Mouse (Mus musculus) left cerebral cortex, postnatal 10 days (tissue): ENCODE measurements around the gene Trabd2b. TPM values are rescaled to one million over a fixed set of nuclear protein-coding genes. Genes with fewer than 3 reads are reported as not detected.
A peak's percentile ranks its signal among the peaks of the same experiment; 100 is the strongest.

Experiments used
- DNase-seq, 2 experiments: peaks; one replicate each; pipeline ENCODE4 v3.0.0; 2021 to 2022; ENCODE audit warnings: low spot score in 2 of 2, mixed read lengths in 1 of 2; ENCODE audit errors: extremely low spot score in 1 of 2
- intact Hi-C: fragments of 180-260 bp; cut with DNase I; formaldehyde crosslinking; loops from one replicate; pipeline ENCODE4 v1.15.1; 2025
- total RNA-seq, 2 experiments: library from RNA; stranded (reverse); gene quantifications; 2 replicates each; pipeline ENCODE4 v1.2.3; 2021

Gene Trabd2b
- total RNA-seq, 2 experiments from 2014 or later, result 2.8 to 3.1 TPM

DNA sequence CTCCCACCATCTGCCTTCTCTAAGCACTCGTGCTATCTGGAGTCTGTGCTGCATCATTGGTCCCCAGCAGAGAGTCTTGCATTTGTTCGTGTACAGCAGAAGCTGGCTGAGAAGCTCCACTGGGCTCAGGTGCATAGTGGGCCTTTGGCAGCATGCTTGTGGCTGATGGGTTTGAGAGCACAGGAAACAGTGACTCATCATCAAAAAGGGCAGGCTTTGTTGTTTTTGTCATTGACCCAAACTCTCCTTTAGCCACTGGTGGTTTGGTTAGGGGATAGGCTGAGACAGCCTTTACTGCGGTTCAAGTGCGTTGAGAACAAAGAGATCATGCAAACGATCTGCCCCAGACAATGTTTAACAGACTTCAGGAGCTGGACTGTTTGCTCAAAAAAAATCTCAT is 19.3 kb downstream of the Trabd2b start:
- intact Hi-C loops, result no loop called here

DNA sequence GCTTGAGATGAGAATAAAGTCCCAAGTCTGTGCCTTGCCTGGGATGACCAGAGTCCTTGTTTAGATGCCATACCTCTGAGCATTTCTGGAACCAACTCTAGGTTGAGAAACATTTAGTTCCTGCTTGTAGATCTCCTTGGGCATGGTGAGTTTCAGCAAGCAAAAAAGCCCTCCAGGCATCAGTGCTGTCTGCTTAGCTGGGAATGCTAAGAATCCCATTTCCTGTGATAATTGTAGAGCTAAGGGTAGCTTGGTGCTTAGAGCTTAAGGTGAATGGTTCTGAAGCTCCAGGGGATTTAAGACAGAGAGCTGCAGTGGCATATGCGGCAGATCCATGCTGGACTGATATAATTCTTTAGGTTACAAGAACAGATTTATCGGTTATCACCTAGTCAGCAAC is 26.2 kb downstream of the Trabd2b start:
- intact Hi-C loops, result no loop called here
- no peak for DNase-seq

More for the DNA sequence above, 19.3 kb downstream of the Trabd2b start:
- DNase-seq, result no peak

DNA sequence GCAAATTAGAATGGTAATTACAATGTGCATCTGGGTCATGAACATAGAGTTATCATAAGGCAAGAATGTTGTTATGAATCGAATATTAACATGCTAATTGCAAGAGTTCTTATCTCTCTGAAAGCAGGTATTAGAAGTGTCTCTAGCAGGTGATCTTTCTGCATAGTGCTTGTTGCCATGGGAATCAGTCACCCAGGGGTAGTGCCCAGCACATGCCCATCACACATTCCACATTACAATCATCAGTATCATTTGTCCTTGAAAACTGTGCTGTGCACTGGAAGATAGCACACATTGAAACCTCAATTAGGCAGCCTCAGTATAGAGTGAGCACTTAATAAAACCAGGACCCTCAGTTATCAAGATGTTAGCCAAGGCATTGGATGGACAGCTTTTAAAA is 26.9 kb downstream of the Trabd2b start:
- no peak for DNase-seq
- intact Hi-C loops, result no loop called here

DNA sequence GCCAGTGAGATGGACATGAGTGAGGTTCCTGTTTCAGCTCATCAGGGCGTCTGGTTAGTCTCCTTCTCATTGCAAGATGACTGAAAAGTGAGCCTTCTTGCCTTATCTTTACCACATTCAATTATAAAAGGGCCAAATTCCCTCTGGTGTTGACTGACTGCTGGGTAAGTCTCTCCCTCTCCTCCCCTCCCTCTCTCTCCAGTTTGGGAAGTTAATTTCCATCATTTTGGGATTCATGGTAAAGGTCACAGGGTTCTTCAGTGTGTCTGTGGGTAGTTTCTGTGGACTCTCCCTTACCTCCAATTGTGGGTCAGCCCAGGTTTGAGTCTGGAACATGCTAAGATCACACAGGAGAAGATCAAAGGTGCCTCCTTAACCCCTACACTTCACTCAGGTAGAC is 28.2 kb downstream of the Trabd2b start:
- intact Hi-C loops, result no loop called here
- DNase-seq, result no peak

DNA sequence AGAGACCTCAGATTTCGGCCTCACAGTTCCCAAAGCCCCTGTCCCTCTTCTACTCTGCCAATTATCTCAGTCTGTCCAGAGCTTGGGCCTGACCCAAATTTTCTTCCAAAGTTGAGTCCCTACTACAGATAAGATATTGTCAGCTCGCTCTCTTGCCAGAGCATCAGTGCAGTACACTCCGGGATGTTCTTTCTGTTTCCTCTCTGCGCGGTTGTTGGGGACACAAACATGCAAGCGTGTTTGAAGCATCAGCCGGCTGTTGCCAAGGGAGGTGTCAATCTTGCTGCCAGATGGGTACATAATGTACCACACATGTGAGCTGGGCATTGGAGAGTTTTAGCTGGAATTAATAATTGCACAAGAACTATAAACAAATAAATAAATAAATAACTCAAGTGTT is 28.9 kb downstream of the Trabd2b start:
- intact Hi-C loops, result no loop called here

DNA sequence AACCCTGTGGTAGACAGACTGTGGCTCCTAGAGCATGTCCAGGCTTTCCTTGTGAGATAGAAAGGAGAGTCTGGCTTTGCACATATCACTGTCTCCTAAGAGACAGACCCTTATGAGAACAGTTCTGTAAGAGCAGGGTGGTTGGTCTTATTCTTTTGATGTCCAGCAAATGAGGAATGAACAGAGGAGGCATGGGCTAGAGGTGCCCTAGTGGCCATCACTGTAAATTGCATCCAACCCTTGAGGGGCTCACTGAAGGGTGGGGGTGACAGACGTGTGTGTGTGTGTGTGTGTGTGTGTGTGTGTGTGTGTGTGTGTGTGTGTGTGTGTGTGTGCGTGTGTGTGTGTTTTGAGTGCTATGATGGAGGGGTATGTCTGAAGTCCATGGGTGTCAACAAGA is 32.2 kb downstream of the Trabd2b start:
- intact Hi-C loops, result no loop called here
- DNase-seq, result no peak

More for the DNA sequence above, 28.9 kb downstream of the Trabd2b start:
- DNase-seq, result no peak

DNA sequence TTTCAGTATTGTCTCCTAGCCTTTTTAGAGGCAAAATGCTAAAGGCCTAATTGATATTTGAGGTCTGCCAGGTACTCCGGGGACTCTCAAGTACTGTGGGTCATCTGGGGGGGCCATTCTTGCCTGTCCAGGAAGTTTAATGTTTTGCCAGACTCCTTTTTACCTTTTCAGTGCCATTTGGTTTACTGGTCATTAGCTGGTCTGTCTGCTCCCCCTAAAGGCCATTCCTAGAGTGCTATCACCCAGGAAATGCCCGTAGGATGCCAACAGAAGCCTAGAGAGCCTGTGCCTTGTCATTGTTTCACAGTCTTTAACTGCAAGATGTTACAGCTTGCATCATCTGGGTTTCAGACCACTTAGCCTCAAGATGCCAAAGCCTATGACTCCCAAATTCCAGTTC is 35.7 kb downstream of the Trabd2b start:
- no peak for DNase-seq
- intact Hi-C loops, result no loop called here

DNA sequence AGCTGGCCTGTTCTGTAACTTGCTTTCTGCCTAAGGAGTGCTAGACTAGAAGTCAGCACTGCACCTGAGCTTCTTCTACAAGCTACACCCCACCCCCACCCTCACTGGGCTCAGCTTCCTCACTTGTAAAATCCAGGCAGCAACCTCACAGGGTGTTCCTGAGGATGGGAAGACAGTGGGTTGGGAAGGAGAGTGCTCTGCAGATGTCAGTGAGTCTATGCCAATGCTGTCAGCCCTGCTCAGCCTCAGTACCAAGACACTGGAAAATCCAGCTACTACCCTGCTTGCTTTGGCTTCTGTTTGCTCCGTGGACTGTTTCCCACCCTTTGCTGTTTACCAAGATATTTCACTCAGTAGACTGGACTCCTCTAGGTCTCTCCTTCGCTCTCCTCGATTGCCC is 36.1 kb downstream of the Trabd2b start:
- no peak for DNase-seq
- intact Hi-C loops, result no loop called here

DNA sequence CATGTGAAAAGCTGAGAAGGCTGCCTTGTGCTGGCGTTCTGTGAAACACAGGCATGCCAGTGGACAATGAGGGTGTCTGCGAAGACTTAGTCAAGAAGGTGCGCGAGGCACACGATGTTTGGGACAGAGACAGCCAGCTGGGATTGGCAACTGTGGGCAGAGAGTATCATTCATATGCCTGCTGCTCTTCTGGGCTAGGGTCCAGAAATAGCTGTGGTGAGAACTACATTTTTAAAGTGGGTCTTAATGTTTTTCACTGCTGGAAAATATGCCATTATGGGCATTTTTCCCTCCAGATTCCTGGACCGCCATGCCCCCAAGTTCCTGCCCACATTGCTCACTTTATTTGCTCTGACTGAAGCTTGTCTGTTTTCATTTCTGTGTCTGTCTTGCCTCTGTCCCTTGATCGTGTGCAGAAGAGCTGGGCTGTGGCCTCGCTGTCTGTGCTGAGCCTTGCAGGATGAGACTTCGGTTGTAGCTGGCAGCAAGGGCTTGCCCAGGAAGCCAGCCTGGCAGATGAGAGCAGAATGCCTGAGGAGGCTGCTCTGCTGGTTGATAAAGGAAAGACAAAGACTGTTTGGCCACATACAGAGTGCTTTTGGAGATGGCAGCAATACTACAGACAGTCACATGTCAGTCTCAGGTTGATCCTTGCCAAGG is 42.0 kb downstream of the Trabd2b start:
- intact Hi-C loops, result no loop called here
- DNase-seq, result peak in 1 of 2 experiments; percentile 40

DNA sequence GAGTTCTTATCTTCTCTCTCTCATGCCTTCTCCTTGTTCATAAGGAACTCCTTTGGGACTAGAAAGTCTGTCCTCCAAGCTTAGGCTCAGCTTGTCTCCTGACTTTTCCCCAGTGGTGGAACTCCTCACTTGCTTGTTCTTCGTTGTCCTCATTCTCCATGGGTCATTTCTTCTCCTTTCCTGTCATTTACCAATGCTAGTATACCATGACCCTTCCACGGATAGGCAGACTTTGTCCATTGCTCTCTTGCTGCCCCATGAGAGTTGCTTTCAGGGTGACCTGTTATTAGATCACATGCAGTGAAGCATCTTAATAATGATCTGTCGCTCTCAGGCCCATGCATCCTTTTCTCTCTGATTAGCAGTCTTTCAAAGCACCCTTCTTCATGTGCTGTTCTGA is 46.6 kb downstream of the Trabd2b start:
- intact Hi-C loops, result no loop called here
- DNase-seq, result no peak

DNA sequence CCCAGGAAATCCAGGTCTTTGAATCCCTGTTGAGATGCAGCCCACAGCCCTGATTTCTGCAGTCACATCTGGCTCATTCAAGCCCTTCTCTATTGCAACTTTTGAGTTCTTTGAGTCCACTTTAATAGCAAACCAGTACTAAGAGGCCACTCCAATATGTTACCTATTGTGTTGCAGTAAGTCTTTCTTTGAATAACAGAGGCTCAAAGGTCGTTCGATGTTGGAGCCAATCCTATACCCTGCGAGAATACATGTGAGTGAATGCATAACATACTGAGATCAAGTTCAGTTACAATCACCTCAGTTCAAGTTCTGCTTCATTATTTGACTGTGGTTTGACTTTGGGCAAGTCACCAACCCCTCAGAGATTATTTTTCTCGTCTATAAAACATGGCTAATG is 47.5 kb downstream of the Trabd2b start:
- no peak for DNase-seq
- intact Hi-C loops, result no loop called here

DNA sequence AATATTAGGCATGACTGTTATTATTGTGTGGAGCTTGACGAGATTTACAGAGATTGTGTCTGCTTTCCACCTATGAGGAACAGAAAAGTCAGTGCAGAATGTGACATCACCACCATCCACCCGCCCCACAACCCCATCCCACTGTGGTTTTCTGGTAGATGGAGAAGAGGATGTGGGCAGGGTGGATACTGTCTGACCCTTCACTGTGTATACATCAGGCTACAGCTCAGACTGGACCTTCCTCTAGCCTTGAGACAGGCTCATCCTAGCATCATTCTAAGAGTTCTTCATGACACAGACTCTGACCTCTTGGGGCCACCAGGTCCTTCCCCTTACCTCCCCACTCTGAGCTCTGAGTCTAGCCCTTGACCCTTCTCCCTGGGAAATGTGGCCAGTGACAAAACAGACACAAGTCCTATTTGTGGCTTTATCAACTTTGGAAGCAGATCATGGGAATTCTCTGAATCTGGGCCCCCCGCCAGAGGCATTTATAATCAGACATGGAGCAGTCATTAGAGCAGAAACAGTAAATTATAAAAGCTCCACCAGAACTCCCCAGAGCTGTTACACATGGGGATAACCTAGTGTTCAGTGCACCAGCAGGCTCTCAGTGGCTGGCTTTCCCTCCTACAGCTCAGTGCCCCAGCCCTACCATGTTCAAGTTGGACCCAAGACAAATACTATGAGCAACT is 48.1 kb downstream of the Trabd2b start:
- intact Hi-C loops, result no loop called here
- no peak for DNase-seq

DNA sequence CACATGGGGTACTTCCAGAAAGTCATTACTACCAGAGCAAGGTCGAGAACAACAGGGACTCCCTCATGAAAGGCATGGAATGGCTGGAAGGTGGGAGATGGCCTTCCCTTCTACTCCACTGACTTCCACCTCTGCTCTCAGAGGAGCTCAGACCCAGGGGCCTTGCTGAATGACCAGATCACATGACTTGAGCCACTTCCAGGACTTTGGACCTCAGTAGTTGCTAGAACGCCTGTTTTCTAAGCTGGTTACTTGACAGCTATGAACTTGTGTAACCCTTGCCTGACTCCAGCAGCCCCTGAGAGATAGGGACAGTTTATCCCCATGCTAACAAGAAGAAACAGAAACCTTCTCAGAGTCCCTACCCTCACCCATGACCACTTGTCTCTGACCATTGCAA is 50.6 kb downstream of the Trabd2b start:
- intact Hi-C loops, result no loop called here

DNA sequence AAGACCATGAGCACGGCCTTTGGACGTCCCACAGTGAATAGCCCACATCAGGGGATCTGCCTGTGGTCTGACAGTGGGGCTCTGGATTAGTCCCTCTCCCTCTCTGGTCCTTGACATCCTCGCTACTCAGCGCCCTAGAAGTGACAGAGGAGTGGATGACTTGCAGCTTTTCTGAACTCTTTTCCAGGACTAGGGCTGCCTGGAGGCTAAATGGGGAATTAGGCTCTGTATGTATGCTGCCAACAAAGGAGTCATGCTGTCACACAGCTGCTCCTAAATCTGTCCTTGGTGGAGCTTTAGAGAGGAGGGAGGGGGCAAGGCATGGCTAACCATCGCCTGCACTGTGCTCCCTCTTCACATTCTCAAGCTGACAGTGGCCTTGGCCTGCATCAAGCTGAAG is 53.1 kb downstream of the Trabd2b start:
- DNase-seq, result no peak
- intact Hi-C loops, result no loop called here

More for the DNA sequence above, 50.6 kb downstream of the Trabd2b start:
- no peak for DNase-seq

DNA sequence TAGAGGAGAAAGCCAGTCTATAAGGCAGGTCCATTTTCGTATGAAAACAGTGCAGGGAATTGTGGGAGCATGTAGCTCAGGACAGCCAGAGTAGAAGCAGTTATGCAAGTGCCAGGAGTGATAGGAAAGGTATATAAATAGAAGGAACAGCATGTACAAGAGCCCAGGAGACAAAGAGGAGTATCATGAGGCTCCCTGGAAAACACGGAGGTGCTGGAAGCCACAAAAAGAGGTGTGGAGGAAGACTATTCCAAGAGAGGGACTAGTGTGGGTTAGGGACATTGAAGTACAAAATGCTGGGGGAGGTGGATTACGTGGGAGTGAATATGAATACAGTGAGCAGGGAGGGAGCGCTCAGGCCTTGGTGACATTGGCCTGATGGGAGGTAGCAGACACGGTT is 53.9 kb downstream of the Trabd2b start:
- intact Hi-C loops, result no loop called here

DNA sequence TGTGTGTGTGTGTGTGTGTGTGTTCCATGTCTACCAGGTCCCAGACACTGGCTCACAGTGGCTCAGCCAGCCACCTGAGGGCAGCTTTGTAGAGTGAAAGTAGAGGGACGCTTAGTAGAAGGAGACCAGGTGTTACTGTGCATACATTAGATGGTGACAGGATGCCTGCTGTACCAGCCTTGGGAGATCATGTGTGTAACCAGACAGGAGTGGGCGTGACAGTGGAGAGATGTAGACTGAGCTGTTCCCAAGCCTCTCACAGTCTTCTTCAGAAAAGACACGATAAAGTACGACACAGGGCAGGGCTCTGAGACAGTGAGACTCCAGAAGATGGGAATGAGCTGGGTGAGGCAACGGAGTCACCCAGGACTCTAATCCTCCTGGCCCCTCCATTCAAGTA is 54.6 kb downstream of the Trabd2b start:
- intact Hi-C loops, result no loop called here
- no peak for DNase-seq

More for the DNA sequence above, 53.9 kb downstream of the Trabd2b start:
- no peak for DNase-seq

DNA sequence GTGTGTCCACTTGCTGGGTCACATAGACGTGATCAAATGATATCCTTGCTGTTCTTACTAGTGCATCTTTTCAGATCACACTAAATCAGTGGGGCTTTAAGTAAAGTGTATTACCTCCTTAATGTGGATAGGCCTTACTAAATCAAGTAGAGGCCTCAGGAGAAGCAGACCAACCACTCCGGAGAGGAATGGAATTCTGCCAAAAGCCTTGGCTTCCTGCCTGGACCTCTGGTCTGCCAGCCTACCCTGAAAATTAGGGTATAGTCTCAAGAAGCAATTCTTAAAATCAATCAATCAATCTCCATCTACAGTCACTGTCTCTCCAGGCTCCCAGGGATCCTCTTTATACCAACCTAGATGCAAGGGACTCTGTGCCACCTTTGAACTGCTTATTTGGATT is 59.1 kb downstream of the Trabd2b start:
- intact Hi-C loops, result no loop called here

DNA sequence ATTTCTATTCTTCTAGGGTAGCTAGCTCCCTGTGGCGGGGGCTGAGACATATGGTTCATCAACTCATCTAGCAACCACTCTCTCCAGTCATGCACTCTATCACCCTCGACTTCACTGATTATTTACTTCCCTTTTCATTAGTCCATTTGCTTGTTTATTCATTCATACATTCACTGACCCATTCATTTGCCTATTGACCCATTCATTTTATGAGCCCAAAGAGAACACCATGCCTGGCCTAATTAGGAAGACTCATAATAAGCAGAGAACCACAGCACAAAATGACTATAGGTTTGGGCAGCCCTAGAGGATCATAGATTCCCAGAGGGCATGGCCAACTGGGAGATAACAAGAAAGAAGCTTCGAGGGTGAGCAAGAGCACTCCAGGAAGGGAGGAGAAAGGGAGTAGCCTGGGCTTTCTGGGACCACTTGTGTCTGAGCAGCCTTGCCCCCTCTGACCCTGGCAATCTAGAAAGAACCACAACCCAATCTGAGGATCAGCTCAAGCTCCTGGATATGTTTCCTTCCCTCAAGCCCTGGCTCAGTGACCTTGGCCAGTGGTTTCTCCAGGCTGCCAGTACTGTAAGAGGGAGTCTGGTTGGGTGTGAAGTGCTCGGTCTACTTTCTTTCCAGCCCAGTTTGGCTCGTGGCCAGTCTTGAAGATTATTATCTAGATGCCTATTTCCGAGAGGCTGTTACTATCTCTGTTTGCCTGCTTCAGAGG is 61.0 kb downstream of the Trabd2b start:
- intact Hi-C loops, result no loop called here

More for the DNA sequence above, 59.1 kb downstream of the Trabd2b start:
- no peak for DNase-seq

DNA sequence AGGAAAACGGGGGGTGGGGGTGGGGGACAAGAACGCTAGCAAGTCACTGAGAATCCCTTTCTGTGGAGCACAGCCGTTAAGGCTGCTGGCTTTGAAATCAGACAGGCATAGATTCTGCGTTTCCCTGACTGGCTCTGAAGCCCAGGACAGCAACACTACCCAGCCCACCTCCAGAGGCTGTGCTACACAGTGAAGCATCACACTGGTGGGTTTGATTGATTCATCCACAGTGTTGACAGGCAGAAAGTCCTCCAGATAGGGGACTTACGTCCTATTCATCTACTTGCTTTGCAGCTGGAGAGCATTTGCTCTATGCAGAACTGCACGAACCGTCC is 61.5 kb downstream of the Trabd2b start:
- intact Hi-C loops, result no loop called here
- no peak for DNase-seq

More for the DNA sequence above, 61.0 kb downstream of the Trabd2b start:
- no peak for DNase-seq

DNA sequence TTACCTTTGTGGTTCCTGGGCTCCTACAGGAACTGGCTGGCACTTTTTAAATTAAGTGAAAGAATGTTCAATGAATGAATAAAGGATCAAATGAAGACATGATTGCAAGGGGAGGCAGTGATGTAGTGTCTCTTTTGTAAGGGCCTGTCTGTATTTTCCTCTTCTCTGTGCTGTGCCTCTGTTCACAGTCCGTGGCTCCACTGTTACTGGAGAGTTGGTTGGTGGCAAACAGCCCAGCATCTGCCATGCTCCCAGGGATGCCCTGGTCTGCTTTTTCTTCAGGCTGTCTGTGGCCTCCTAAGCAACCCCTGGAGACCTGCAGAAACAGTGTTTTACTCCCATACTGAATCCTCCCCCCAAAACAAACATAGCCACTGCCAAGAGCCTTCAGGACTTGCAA is 63.4 kb downstream of the Trabd2b start:
- DNase-seq, result no peak
- intact Hi-C loops, result no loop called here
